Mouse (Mus musculus): ENCODE measurements around the gene Mtus2. TPM values are rescaled to one million over a fixed set of nuclear protein-coding genes. Genes with fewer than 3 reads are reported as not detected.

Mtus2 gene
- polyA plus RNA-seq, 1 experiment from 2014 or later = 15.5 TPM

DNA sequence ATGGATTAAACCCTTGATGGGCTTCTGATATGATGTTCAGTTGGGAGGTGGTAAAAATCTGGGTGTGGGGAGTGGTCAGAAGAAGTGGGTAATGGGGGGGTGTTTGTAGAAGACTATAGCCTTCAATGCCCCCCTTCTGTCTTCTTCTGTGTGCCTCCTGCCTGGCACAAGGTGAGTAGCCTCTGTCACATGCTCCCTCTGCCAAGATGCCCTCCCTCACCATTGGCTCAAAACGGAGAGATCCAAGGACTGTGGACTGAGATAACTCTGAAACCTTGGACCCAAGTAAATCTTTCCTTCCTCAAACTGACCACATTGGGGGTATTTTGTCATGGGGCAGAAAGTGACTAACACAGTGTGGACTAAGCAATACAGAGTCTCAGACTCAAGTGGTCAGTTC lies 99.7 kb downstream of the Mtus2 start:
- Histone ChIP-seq H3K9me3 (no peaks in the 10 kb centered on the region), H3K36me3 (no peaks in the 10 kb centered on the region), H3K4me1 (no peaks in the 10 kb centered on the region), H3K27me3 (replicated peaks) (no peaks in the 10 kb centered on the region), H3K4me3 (replicated peaks) (no peak overlapping the region), H3K27ac (no peak overlapping the region), H3K4me2 (no peak overlapping the region), H3K9ac (no peak overlapping the region)
- 68% methylated on average over 1 of the region's 1 CpGs for WGBS
- ATAC-seq (ENCODE audit: insufficient read depth, low FRiP score, low read depth) = no peak

DNA sequence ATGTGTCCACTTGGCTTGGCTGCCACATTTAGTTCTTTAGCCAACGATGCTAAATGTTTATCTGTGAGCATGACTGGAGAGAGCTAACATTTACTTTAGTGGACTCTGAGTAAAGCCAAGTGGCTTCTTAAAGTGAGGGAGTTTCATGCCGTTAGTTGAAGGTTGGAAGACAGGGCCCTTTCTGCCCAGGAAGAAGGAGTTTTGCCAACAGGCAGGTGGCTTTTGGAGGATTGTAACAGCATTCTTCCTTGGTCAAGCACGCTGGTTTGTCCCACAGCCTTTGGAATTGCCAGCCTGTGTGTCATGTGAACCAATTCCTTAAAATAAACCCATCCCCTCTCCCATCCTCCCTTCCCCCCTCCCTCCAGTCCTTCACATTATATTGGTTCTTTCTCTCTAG lies 100.3 kb downstream of the Mtus2 start:
- ATAC-seq (ENCODE audit: insufficient read depth, low FRiP score, low read depth) = no peak
- H3K36me3 ChIP-seq = no peaks in the 10 kb centered on the region
- no peak overlapping the region for H3K4me2 ChIP-seq
- no peak overlapping the region for H3K9ac ChIP-seq
- 55% methylated on average over 3 of the region's 3 CpGs for WGBS
- no peaks in the 10 kb centered on the region for H3K27me3 ChIP-seq (replicated peaks)
- H3K27ac ChIP-seq = no peak overlapping the region
- no peaks in the 10 kb centered on the region for H3K4me1 ChIP-seq
- no peaks in the 10 kb centered on the region for H3K9me3 ChIP-seq
- H3K4me3 ChIP-seq (replicated peaks) = no peak overlapping the region

DNA sequence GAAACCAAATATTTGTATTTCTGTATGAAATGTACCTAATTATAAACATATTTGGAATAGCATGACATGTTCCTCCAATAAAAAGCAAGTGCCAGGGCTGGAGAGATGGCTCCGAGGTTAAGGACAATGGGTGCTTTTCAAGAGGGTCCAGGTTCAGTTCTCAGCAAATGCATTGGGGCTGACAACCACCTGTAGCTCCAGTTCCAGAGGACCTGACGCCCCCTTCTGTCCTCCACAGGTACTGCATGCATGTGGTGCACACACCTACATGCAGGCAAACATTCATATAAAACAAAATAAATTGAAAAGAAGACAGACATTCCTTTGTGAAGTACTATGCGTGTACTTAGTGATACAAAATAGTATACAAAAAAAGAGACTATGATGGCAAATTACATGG lies 102.2 kb downstream of the Mtus2 start:
- no peak overlapping the region for H3K9ac ChIP-seq
- no peaks in the 10 kb centered on the region for H3K36me3 ChIP-seq
- ATAC-seq (ENCODE audit: insufficient read depth, low FRiP score, low read depth) = no peak
- H3K9me3 ChIP-seq = no peaks in the 10 kb centered on the region
- H3K27me3 ChIP-seq (replicated peaks) = no peaks in the 10 kb centered on the region
- H3K27ac ChIP-seq = no peak overlapping the region
- WGBS = 69% methylated on average over 3 of the region's 3 CpGs
- no peak overlapping the region for H3K4me3 ChIP-seq (replicated peaks)
- no peak overlapping the region for H3K4me2 ChIP-seq
- no peaks in the 10 kb centered on the region for H3K4me1 ChIP-seq

DNA sequence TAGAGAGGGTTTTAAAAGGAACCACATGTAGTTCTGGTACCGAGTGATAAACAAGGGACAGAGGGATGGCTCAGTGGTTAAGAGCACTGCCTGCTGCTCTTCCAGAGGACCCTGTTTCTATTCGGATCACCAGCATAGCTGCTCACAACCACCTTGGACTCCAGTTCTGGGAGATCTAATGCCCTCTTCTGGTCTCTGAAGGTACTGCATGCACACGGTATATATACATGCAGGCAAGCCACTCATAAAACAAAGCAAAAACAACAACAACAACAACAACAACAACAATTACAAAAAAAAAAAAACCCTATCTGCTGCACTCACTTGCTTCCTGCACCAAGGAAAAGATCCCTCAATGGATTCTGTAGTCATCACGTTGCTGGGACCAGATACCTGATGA lies 104.7 kb downstream of the Mtus2 start:
- Histone ChIP-seq H3K4me3 (replicated peaks) (no peak overlapping the region), H3K4me1 (no peaks in the 10 kb centered on the region), H3K27ac (no peak overlapping the region), H3K27me3 (replicated peaks) (no peaks in the 10 kb centered on the region), H3K36me3 (no peaks in the 10 kb centered on the region), H3K9me3 (no peaks in the 10 kb centered on the region), H3K9ac (no peak overlapping the region), H3K4me2 (no peak overlapping the region)
- WGBS = 89% methylated on average over 4 of the region's 4 CpGs
- ATAC-seq (ENCODE audit: insufficient read depth, low FRiP score, low read depth) = no peak

DNA sequence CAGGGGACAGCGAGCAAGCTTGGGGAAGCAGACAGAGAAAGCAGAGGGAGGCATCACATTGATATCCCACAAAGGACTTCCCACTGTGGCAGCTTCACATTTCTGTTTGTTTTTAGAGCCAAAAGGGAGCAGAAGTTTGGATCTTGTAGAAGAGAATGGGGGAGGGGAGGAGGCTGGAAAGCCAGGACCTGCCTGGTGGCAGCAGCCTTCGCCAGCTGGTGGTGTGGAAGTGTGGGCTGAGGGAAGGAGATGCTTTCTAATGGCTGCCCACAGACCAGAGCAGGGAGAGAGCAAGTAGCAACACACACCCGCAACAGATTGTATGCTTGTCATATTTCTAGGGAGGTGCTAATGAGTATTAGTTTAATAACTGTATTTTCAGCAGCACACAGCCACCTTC lies 106.6 kb downstream of the Mtus2 start:
- Histone ChIP-seq H3K36me3 (no peaks in the 10 kb centered on the region), H3K9me3 (no peaks in the 10 kb centered on the region), H3K4me1 (no peaks in the 10 kb centered on the region), H3K4me2 (no peak overlapping the region), H3K27ac (no peak overlapping the region), H3K9ac (no peak overlapping the region), H3K27me3 (replicated peaks) (no peaks in the 10 kb centered on the region), H3K4me3 (replicated peaks) (no peak overlapping the region)
- 68% methylated on average over 3 of the region's 3 CpGs for WGBS
- ATAC-seq (ENCODE audit: insufficient read depth, low FRiP score, low read depth) = no peak

DNA sequence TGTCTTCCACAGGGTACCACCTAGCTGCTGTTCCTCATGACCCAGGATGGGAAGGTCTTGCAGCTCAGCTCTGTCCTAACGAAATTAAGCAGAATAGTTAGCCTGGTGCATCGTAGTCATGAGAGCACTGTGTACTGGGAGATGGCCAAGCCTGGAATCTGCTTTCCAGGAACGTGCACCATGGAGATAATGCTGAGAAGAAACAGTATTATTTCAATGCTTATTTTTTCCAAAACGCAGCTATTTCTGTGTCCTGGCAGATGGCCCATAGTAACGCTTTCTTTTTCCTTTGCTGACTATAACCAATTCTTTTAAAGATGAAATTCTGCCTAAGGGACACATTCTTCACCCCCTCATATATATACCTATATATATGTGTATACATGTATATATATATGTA lies 108.1 kb downstream of the Mtus2 start:
- ATAC-seq (ENCODE audit: insufficient read depth, low FRiP score, low read depth) = no peak
- WGBS = 66% methylated on average over 5 of the region's 5 CpGs
- H3K9ac ChIP-seq = no peak overlapping the region

DNA sequence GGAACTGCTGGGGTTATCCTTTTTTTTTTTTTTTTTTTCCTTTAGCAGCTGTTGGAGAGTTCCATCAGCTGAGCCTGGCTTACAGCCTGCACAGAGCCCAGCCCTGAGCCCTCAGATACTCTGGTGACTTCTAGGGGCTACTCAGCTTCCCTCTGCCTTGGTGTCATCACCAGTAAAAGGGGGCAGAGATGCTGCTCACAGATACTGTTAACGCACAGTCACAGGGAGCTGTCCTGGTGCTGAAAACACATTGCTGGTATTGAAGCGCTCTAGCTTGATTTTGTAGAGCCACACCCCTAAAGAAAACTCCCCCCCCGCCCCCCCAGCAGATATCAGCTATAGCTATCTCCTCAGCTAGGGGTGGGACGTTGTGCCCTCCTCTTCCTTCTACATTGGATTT lies 112.8 kb downstream of the Mtus2 start:
- H3K4me3 ChIP-seq (replicated peaks) = no peak overlapping the region
- H3K4me2 ChIP-seq = no peak overlapping the region
- no peaks in the 10 kb centered on the region for H3K9me3 ChIP-seq
- H3K27me3 ChIP-seq (replicated peaks) = no peaks in the 10 kb centered on the region
- H3K4me1 ChIP-seq = no peaks in the 10 kb centered on the region
- no peak overlapping the region for H3K27ac ChIP-seq
- no peak overlapping the region for H3K9ac ChIP-seq
- ATAC-seq (ENCODE audit: insufficient read depth, low FRiP score, low read depth) = no peak
- no peaks in the 10 kb centered on the region for H3K36me3 ChIP-seq
- WGBS = 8% methylated on average over 4 of the region's 4 CpGs

More for the DNA sequence above, 108.1 kb downstream of the Mtus2 start:
- no peak overlapping the region for H3K4me3 ChIP-seq (replicated peaks)
- no peak overlapping the region for H3K4me2 ChIP-seq
- no peaks in the 10 kb centered on the region for H3K9me3 ChIP-seq
- no peak overlapping the region for H3K27ac ChIP-seq
- no peaks in the 10 kb centered on the region for H3K27me3 ChIP-seq (replicated peaks)
- no peaks in the 10 kb centered on the region for H3K4me1 ChIP-seq
- no peaks in the 10 kb centered on the region for H3K36me3 ChIP-seq

DNA sequence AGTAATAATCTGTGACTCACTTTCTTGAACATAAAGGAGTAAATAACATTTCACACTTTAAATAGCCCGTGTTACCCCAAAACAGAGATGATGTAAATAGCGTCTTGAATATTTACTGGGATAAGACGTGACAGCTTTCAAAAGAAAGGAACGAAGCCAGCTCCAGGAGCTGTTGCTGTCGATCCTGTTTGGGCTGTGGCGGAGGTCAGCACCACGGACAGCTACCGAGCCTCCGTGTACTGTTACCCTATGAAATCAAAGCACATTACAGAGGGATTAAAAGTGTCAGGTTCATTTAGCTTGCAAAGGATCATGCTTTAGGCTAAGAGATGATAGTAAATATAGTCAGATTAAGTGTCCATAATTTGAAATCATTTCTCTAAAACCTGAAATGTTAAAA lies 114.7 kb downstream of the Mtus2 start:
- H3K9ac ChIP-seq = no peak overlapping the region
- no peaks in the 10 kb centered on the region for H3K4me1 ChIP-seq
- H3K36me3 ChIP-seq = no peaks in the 10 kb centered on the region
- no peak overlapping the region for H3K4me2 ChIP-seq
- H3K27ac ChIP-seq = no peak overlapping the region
- WGBS = 8% methylated on average over 9 of the region's 9 CpGs
- no peaks in the 10 kb centered on the region for H3K9me3 ChIP-seq
- no peaks in the 10 kb centered on the region for H3K27me3 ChIP-seq (replicated peaks)
- no peak for ATAC-seq (ENCODE audit: insufficient read depth, low FRiP score, low read depth)
- H3K4me3 ChIP-seq (replicated peaks) = no peak overlapping the region

DNA sequence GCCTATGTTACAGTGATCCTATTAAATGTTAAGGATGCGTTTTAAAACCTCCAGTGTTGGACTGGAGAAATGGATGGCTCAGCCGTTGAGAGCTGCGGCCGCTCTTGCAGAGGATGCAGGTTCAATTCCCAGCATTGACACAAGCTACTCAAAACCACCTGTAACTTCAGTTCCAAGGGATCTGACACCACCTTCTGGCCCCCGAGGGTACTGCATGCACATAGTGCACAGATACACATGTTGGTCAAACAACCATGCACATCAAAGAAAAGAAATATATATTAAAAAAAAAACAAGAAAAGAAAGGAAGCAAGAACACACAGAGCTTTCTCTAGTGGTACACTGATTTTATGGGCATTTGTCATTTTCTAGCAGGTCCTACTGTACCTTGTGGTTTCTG lies 116.3 kb downstream of the Mtus2 start:
- no peak overlapping the region for H3K9ac ChIP-seq
- H3K4me1 ChIP-seq = no peaks in the 10 kb centered on the region
- no peak overlapping the region for H3K4me2 ChIP-seq
- no peaks in the 10 kb centered on the region for H3K36me3 ChIP-seq
- no peaks in the 10 kb centered on the region for H3K9me3 ChIP-seq
- H3K4me3 ChIP-seq (replicated peaks) = no peak overlapping the region
- no peak for ATAC-seq (ENCODE audit: insufficient read depth, low FRiP score, low read depth)
- H3K27me3 ChIP-seq (replicated peaks) = no peaks in the 10 kb centered on the region
- H3K27ac ChIP-seq = no peak overlapping the region
- WGBS = 87% methylated on average over 5 of the region's 5 CpGs

DNA sequence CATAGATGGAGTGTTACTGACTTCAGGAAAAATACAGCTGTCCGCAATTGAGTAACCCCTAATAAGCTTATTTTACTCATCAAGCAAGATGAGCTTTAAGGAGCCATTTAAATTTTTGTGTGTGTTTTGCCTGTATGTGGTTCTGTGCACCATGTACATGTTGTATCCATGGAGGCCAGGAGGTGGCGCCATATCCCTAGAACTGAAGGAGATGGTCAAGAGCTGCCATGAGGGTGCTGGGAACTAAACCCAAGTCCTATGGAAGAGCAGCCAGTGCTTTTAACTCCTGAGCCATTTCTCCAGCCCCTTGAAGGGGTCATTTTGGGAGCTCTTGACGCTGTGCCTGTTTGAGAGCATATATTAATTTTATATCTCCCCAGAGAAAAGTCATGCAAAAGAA lies 122.6 kb downstream of the Mtus2 start:
- Histone ChIP-seq H3K4me3 (replicated peaks) (no peak overlapping the region), H3K9ac (no peak overlapping the region), H3K9me3 (no peaks in the 10 kb centered on the region), H3K27ac (no peak overlapping the region), H3K4me1 (no peaks in the 10 kb centered on the region), H3K36me3 (no peaks in the 10 kb centered on the region), H3K4me2 (no peak overlapping the region), H3K27me3 (replicated peaks) (no peaks in the 10 kb centered on the region)
- no peak for ATAC-seq (ENCODE audit: insufficient read depth, low FRiP score, low read depth)
- 75% methylated on average over 3 of the region's 3 CpGs for WGBS

DNA sequence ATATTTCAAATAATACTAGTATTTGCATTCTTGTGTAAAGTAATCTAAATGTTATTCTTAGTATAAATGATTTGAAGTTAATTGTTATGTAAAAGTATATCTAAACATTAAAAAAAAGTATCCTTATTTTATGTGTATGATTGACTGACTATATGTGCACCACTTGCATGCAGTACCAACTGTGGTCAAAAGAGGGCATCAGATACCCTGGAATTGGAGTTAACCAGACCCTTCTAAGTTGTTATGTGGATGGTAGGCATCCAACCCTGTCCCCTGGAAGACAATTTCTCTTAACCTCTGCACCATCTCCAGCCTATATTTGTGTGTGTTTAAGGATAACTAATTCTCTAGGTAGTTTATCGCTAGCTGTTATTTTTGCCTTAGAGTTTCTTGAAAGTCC lies 126.4 kb downstream of the Mtus2 start:
- no peaks in the 10 kb centered on the region for H3K27me3 ChIP-seq (replicated peaks)
- no peak for ATAC-seq (ENCODE audit: insufficient read depth, low FRiP score, low read depth)
- H3K9ac ChIP-seq = no peak overlapping the region
- H3K4me2 ChIP-seq = no peak overlapping the region
- H3K27ac ChIP-seq = no peak overlapping the region
- H3K4me3 ChIP-seq (replicated peaks) = no peak overlapping the region
- H3K36me3 ChIP-seq = no peaks in the 10 kb centered on the region
- H3K4me1 ChIP-seq = no peaks in the 10 kb centered on the region
- 98% methylated on average over 1 of the region's 1 CpGs for WGBS
- H3K9me3 ChIP-seq = no peaks in the 10 kb centered on the region

DNA sequence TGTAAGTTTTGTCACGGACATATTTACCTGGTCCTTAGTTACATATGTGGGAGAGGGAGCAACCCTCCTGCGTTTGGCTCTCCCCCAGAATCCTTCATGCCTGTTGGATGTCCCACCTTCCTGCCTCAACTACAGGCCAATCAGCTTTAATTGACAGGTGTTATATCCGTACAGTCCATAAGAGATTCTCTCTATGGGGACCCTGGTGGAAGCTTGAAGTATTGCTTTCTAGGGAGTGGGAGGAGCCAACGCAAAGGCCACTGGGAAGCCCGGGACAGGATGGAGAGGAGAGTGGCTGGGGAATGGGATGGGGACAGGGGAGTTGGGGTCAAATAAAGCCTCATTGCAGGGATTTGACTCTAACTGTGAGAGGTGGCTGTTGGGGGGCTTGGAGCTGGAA lies 127.6 kb downstream of the Mtus2 start:
- H3K27ac ChIP-seq = no peak overlapping the region
- H3K9ac ChIP-seq = no peak overlapping the region
- H3K4me2 ChIP-seq = no peak overlapping the region
- no peak for ATAC-seq (ENCODE audit: insufficient read depth, low FRiP score, low read depth)
- no peak overlapping the region for H3K4me3 ChIP-seq (replicated peaks)
- no peaks in the 10 kb centered on the region for H3K4me1 ChIP-seq
- H3K36me3 ChIP-seq = no peaks in the 10 kb centered on the region
- no peaks in the 10 kb centered on the region for H3K9me3 ChIP-seq
- H3K27me3 ChIP-seq (replicated peaks) = no peaks in the 10 kb centered on the region
- WGBS = 84% methylated on average over 5 of the region's 5 CpGs

DNA sequence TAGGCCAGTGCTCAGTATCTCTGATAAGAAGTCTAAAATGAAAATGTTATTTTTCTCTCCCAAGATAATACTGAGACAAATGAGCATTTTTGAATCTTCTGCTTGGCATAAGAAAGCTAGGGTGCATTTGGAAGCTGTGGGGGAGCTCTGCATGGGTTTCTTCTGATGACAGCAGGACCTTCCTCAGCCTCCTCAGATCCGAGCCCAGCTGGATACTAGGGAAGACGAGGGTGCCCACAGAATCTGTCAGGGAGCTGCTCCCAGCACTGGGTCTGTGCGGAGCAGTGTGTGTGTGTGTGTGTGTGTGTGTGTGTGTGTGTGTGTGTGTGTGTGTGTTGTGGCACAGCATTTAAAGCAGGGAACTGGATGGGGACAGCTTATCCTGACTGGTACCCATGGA lies 130.7 kb downstream of the Mtus2 start:
- no peaks in the 10 kb centered on the region for H3K9me3 ChIP-seq

More for the DNA sequence above, 130.7 kb downstream of the Mtus2 start:
- no peak overlapping the region for H3K4me2 ChIP-seq
- H3K9ac ChIP-seq = no peak overlapping the region
- no peak for ATAC-seq (ENCODE audit: insufficient read depth, low FRiP score, low read depth)
- H3K4me3 ChIP-seq (replicated peaks) = no peak overlapping the region
- H3K4me1 ChIP-seq = no peaks in the 10 kb centered on the region
- no peaks in the 10 kb centered on the region for H3K36me3 ChIP-seq
- no peaks in the 10 kb centered on the region for H3K27me3 ChIP-seq (replicated peaks)
- WGBS = 71% methylated on average over 3 of the region's 3 CpGs
- no peak overlapping the region for H3K27ac ChIP-seq
